8 mouse cellular contexts compared by ENCODE assay signal in genomic region chr5:139178895-139179631, GRCm38 (mm10). TPM values are rescaled to one million over a fixed set of nuclear protein-coding genes. Genes with fewer than 3 reads are reported as not detected.
DNase-seq lines count a peak whose midpoint lies in the region; ATAC-seq and TF ChIP-seq lines count a peak whose summit lies in the region.

No protein-coding gene starts in this region.

- WGBS in forebrain, embryonic 14.5 days = 30% methylated on average over 11 of the region's 11 CpGs
- 31% methylated on average over 11 of the region's 11 CpGs for WGBS in thymus, adult 2 months

- DNase-seq in ES-CJ7 (ENCODE audit: low read depth, low spot score) = peak; percentile 74
- DNase-seq in cerebellum, adult 11 months = peak; percentile 79
- DNase-seq in forebrain, embryonic 14.5 days (ENCODE audit: low spot score) = peak; percentile 89
- peak; percentile 79 to 87 for DNase-seq in heart, postnatal 36 days
- peak; percentile 79 for DNase-seq in layer of hippocampus, adult 11-12 months (ENCODE audit: low spot score)
- DNase-seq in lung, adult 18-20 months = peak; percentile 65 to 73
- DNase-seq in thymus, adult 2 months = peak; percentile 81

- no peak overlapping the region for H3K9ac ChIP-seq in forebrain, embryonic 14.5 days (ENCODE audit: low read length)

- no peaks in the 10 kb centered on the region for H3K9me3 ChIP-seq in forebrain, embryonic 14.5 days (replicated peaks; ENCODE audit: control insufficient read depth, low read length)

- H3K4me2 ChIP-seq in forebrain, embryonic 14.5 days (ENCODE audit: low read length) = no peak overlapping the region

- no peaks in the 10 kb centered on the region for H3K27me3 ChIP-seq in forebrain, embryonic 14.5 days (replicated peaks; ENCODE audit: control insufficient read depth, insufficient read depth, low read length)
- no peaks in the 10 kb centered on the region for H3K27me3 ChIP-seq in thymus, adult 2 months (ENCODE audit: control insufficient read depth, insufficient read depth, low read length)

- TF ChIP-seq CTCF in thymus, adult 2 months (IDR thresholded peaks at IDR 0.05; ENCODE audit: borderline replicate concordance, control insufficient read depth, extremely low read depth, insufficient read depth, low read length, poor library complexity) = peak; percentile 94; the same call in 1 of the 2 replicates

- TF ChIP-seq POLR2A in thymus, adult 2 months (IDR thresholded peaks at IDR 0.05; ENCODE audit: control insufficient read depth, extremely low read depth, insufficient read depth, low read length, poor library complexity) = no peak

- H3K4me1 ChIP-seq in forebrain, embryonic 14.5 days (ENCODE audit: control insufficient read depth, insufficient read depth, low read length) = peaks cover 4% of the 10 kb centered on the region; the same call in 1 of the 2 replicates
- peaks cover 10% of the 10 kb centered on the region for H3K4me1 ChIP-seq in thymus, adult 2 months (replicated peaks; ENCODE audit: control insufficient read depth, insufficient read depth, low read length)

- no peak overlapping the region for H3K27ac ChIP-seq in forebrain, embryonic 14.5 days (ENCODE audit: low read depth, low read length)
- H3K27ac ChIP-seq in thymus, adult 2 months (ENCODE audit: control insufficient read depth, insufficient read depth, low read length) = no peak overlapping the region

- no peak overlapping the region for H3K4me3 ChIP-seq in forebrain, embryonic 14.5 days (ENCODE audit: low read depth, low read length)
- H3K4me3 ChIP-seq in thymus, adult 2 months (ENCODE audit: control insufficient read depth, insufficient read depth, low read length) = no peak overlapping the region

- intact Hi-C loops in heart, postnatal 36 days (cut with DNase I) = loop anchor here (1.0 to 5.0 kb wide), 3 partner anchors 104 to 331 kb away; partner anchors contain the start of gene Pdgfa

- ATAC-seq in forebrain, embryonic 14.5 days = peak; percentile 76
- peak; percentile 87 for ATAC-seq in neutrophil, adult 5-6 weeks (ENCODE audit: extremely low read depth, insufficient number of reproducible peaks, low FRiP score, poor library complexity, severe bottlenecking)

- H3K36me3 ChIP-seq in forebrain, embryonic 14.5 days (ENCODE audit: control insufficient read depth, insufficient read depth, low read length) = peaks cover 59% of the 10 kb centered on the region
- H3K36me3 ChIP-seq in thymus, adult 2 months (ENCODE audit: control insufficient read depth, insufficient read depth, low read length) = peaks cover 24% of the 10 kb centered on the region; the same call in 1 of the 2 replicates

RNA-seq across cellular contexts. Expression of gene Sun1, which starts 21.4 kb away (rescaled TPM):
- polyA plus RNA-seq in forebrain, embryonic 14.5 days (2014; fragmentation: Nextera tagmentation; extraction: Ambion mirVana) = 44.4 and 49.0 TPM in 2 replicates
- total RNA-seq in heart, postnatal 36 days (2021) = 10 to 100 TPM; 48.2 to 50.1 TPM
- total RNA-seq in neutrophil, adult 5-6 weeks (2017) = 63.8 and 72.3 TPM in 2 replicates
- 34.3 and 36.3 TPM in 2 replicates for polyA plus RNA-seq in thymus, adult 2 months (2012; rRNA removed)

RNA-seq across cellular contexts. Expression of gene Dnaaf5, which starts 29.0 kb away (rescaled TPM):
- 2.5 and 2.6 TPM in 2 replicates for polyA plus RNA-seq in forebrain, embryonic 14.5 days (2014; fragmentation: Nextera tagmentation; extraction: Ambion mirVana)
- total RNA-seq in heart, postnatal 36 days (2021) = 10 to 100 TPM; 16.0 to 16.2 TPM
- total RNA-seq in neutrophil, adult 5-6 weeks (2017) = 7.2 and 10.3 TPM in 2 replicates
- polyA plus RNA-seq in thymus, adult 2 months (2012; rRNA removed) = 50.5 and 66.5 TPM in 2 replicates

RNA-seq across cellular contexts. Expression of gene Prkar1b, which starts 29.3 kb away (rescaled TPM):
- 93.8 and 128 TPM in 2 replicates for polyA plus RNA-seq in forebrain, embryonic 14.5 days (2014; fragmentation: Nextera tagmentation; extraction: Ambion mirVana)
- 1 to 10 TPM; 1.5 to 4.4 TPM for total RNA-seq in heart, postnatal 36 days (2021)
- total RNA-seq in neutrophil, adult 5-6 weeks (2017) = not detected in 2 replicates
- 3.6 TPM in 2 replicates for polyA plus RNA-seq in thymus, adult 2 months (2012; rRNA removed)
